Mouse (Mus musculus): ENCODE data around the gene Cdt1. TPM values are rescaled to one million over a fixed set of nuclear protein-coding genes. Genes with fewer than 3 reads are reported as not detected.
A peak's percentile ranks its signal among the peaks of the same experiment; 100 is the strongest.

The Cdt1 gene
- polyA plus RNA-seq, 1 experiment from 2014 or later: 38.9 TPM

DNA sequence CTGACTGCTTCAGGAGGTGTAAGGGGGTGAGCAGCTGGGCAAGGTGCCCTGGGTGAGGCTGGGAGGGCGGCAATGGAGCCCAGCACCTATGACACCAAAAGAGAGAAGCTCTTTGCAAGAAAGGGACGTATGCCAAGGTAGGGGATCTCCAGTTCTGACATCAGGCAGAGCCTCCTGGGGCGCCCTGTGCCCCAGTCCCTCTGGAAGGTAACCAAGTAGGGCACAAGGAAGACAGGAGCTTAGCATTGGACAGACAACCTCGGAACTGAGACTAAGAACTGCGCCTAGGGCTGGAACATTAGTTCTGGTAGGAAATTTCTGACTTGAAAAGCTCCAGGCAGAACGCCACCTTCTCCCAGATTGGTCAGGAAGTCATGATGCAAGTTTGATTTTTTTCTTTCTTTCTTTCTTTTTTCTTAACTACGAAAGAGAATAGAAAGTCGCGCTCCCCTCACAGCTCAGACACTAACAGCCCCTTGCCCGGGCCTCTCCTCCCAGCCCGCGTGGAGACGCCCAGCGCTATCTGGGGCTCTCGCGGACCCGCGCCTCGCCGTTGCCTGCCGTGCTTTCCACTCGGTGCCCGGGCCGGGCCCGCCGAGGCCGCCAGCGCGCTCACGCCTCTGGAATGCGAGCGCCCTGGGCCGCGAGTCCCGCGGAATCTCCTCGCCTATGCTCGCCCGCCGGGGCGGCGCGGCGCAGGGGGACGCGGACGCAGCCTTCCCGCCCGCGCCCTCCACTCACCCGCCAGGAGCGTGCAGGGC lies 17.4 kb upstream of the Cdt1 start:
- Histone ChIP-seq H3K36me3 (no peaks in the 10 kb centered on the region), H3K27me3 (replicated peaks) (no peaks in the 10 kb centered on the region), H3K9me3 (replicated peaks) (no peaks in the 10 kb centered on the region), H3K27ac (ENCODE audit: poor library complexity, severe bottlenecking) (peak overlapping the region; percentile 86), H3K4me1 (replicated peaks) (peaks cover 45% of the 10 kb centered on the region), H3K4me2 (peak overlapping the region; percentile 75), H3K9ac (peak overlapping the region; percentile 91), H3K4me3 (peak overlapping the region; percentile 70)
- 2% methylated on average over 51 of the region's 52 CpGs for WGBS
- peak; percentile 12 for ATAC-seq (ENCODE audit: insufficient number of reproducible peaks, low FRiP score)

GRCm38 (mm10) chr8:122550995-122551264 lies 16.9 kb upstream of the Cdt1 start:
- Histone ChIP-seq H3K9ac (peak overlapping the region; percentile 91), H3K4me2 (peak overlapping the region; percentile 75), H3K27me3 (replicated peaks) (no peaks in the 10 kb centered on the region), H3K36me3 (no peaks in the 10 kb centered on the region), H3K4me1 (replicated peaks) (peaks cover 41% of the 10 kb centered on the region), H3K9me3 (replicated peaks) (no peaks in the 10 kb centered on the region), H3K27ac (ENCODE audit: poor library complexity, severe bottlenecking) (peak overlapping the region; percentile 86), H3K4me3 (peak overlapping the region; percentile 70)
- no peak; the same call in 1 of the 2 replicates for ATAC-seq (ENCODE audit: insufficient number of reproducible peaks, low FRiP score)
- WGBS: under 1% methylated on average over 34 of the region's 43 CpGs

DNA sequence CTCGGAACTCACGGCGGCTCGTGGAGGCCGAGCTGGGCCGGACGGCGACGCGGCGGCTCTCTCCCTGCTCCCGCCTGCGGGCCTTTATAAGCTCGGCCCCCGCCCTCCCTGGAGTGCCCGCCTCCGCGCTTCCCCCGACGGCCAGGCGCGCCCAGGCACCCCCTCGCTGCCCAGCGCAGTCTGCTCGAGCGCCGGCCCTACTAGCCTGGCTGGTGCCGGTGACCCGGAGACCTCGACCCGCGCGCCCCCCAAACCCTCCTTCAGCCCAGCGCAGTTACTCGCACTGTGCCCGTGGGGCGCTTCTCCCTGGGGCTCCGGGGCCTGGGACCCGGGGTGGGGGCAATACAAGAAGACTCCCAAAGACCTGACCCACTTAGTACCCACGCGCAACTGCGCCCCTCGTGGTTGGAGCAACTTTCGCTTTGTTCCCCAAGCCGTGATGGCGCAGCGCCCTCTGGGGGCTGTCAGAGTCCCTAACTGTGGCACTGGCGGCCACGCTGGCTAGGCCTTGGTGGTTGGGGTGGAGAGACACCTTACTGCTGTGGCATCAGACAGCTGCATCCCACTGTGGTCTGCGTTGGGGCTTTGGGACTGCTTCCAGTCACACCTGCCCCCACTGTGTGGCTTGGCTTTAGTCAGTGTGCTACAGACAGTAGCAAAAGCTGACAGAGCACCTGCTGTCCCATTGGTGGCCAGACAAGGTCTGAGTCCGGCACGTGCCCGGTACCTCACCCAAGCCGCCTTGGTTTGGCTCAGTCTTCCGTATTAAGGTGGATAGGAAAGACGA lies 16.4 kb upstream of the Cdt1 start, which contains the start of gene Piezo1:
Gene Piezo1, minus strand, starts transcription at position 65 of the 787 bp plus-strand sequence.
- ATAC-seq (ENCODE audit: insufficient number of reproducible peaks, low FRiP score): peak; percentile 81
- H3K4me1 ChIP-seq (replicated peaks): peaks cover 40% of the 10 kb centered on the region
- H3K9ac ChIP-seq: peak within 1 kb of the TSS; percentile 91
- peak within 1 kb of the TSS; percentile 75 for H3K4me2 ChIP-seq
- H3K4me3 ChIP-seq: peak within 1 kb of the TSS; percentile 70
- H3K9me3 ChIP-seq (replicated peaks): no peaks in the 10 kb centered on the region
- H3K36me3 ChIP-seq: no peaks in the 10 kb centered on the region
- peak within 1 kb of the TSS; percentile 86 for H3K27ac ChIP-seq (ENCODE audit: poor library complexity, severe bottlenecking)
- H3K27me3 ChIP-seq (replicated peaks): no peaks in the 10 kb centered on the region
- WGBS: 11% methylated on average over 46 of the region's 56 CpGs

GRCm38 (mm10) chr8:122554786-122555185 lies 13.0 kb upstream of the Cdt1 start:
- no peaks in the 10 kb centered on the region for H3K9me3 ChIP-seq (replicated peaks)
- WGBS: 78% methylated on average over 6 of the region's 6 CpGs
- H3K27ac ChIP-seq (ENCODE audit: poor library complexity, severe bottlenecking): no peak overlapping the region
- H3K36me3 ChIP-seq: no peaks in the 10 kb centered on the region
- H3K9ac ChIP-seq: no peak overlapping the region
- H3K4me1 ChIP-seq (replicated peaks): peaks cover 36% of the 10 kb centered on the region
- H3K4me2 ChIP-seq: no peak overlapping the region
- no peak overlapping the region for H3K4me3 ChIP-seq
- no peak for ATAC-seq (ENCODE audit: insufficient number of reproducible peaks, low FRiP score)
- no peaks in the 10 kb centered on the region for H3K27me3 ChIP-seq (replicated peaks)

GRCm38 (mm10) chr8:122556030-122557009 lies 11.5 kb upstream of the Cdt1 start:
- 55% methylated on average over 12 of the region's 12 CpGs for WGBS
- peak; percentile 69 for ATAC-seq (ENCODE audit: insufficient number of reproducible peaks, low FRiP score)
- no peaks in the 10 kb centered on the region for H3K36me3 ChIP-seq
- no peaks in the 10 kb centered on the region for H3K9me3 ChIP-seq (replicated peaks)
- peaks cover 31% of the 10 kb centered on the region for H3K4me1 ChIP-seq (replicated peaks)
- no peak overlapping the region for H3K4me3 ChIP-seq
- 0 out of 2 replicates have a peak overlapping the region, but pooled peaks have one; percentile 20 for H3K4me2 ChIP-seq
- H3K9ac ChIP-seq: no peak overlapping the region
- H3K27ac ChIP-seq (ENCODE audit: poor library complexity, severe bottlenecking): peak overlapping the region; percentile 46
- no peaks in the 10 kb centered on the region for H3K27me3 ChIP-seq (replicated peaks)

- Histone ChIP-seq H3K27ac (ENCODE audit: poor library complexity, severe bottlenecking) (no peak overlapping the region), H3K9ac (no peak overlapping the region), H3K4me1 (replicated peaks) (peaks cover 31% of the 10 kb centered on the region), H3K4me2 (no peak overlapping the region), H3K27me3 (replicated peaks) (no peaks in the 10 kb centered on the region), H3K4me3 (no peak overlapping the region), H3K9me3 (replicated peaks) (no peaks in the 10 kb centered on the region), H3K36me3 (no peaks in the 10 kb centered on the region)
- WGBS: 34% methylated on average over 10 of the region's 10 CpGs
- no peak for ATAC-seq (ENCODE audit: insufficient number of reproducible peaks, low FRiP score)
Measured at GRCm38 (mm10) chr8:122557248-122558038, 10.4 kb upstream of the Cdt1 start.

GRCm38 (mm10) chr8:122558671-122559349 lies 9.0 kb upstream of the Cdt1 start:
- Histone ChIP-seq H3K9ac (no peak overlapping the region), H3K4me2 (peak overlapping the region; percentile 35; the same call in 1 of the 2 replicates), H3K9me3 (replicated peaks) (no peaks in the 10 kb centered on the region), H3K4me3 (no peak overlapping the region), H3K27me3 (replicated peaks) (no peaks in the 10 kb centered on the region), H3K4me1 (replicated peaks) (peaks cover 31% of the 10 kb centered on the region), H3K36me3 (no peaks in the 10 kb centered on the region), H3K27ac (ENCODE audit: poor library complexity, severe bottlenecking) (peak overlapping the region; percentile 63)
- peak; percentile 35; the same call in 1 of the 2 replicates for ATAC-seq (ENCODE audit: insufficient number of reproducible peaks, low FRiP score)
- 11% methylated on average over 12 of the region's 12 CpGs for WGBS

DNA sequence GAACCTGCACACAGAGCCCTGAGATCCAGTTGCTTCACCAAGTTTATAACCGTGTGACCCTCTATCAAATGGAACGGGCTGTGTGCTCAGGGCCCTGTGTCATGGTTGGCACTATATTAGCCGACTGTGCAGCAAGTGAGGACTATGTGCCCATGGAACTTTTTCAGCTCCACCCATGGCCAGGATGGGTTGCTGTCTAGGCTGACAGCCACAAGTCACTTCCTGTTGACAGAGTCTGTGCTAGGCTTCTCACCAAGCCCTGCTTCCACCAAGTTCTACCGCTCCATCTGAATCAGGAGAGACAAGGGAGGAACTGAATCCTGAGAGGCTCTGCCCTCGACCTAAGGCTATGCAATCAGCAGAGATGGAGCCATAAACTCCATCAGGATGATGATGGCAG lies 6.6 kb upstream of the Cdt1 start:
- Histone ChIP-seq H3K4me2 (no peak overlapping the region), H3K27ac (ENCODE audit: poor library complexity, severe bottlenecking) (no peak overlapping the region), H3K4me1 (replicated peaks) (peaks cover 29% of the 10 kb centered on the region), H3K27me3 (replicated peaks) (no peaks in the 10 kb centered on the region), H3K4me3 (no peak overlapping the region), H3K9ac (no peak overlapping the region), H3K36me3 (no peaks in the 10 kb centered on the region), H3K9me3 (replicated peaks) (no peaks in the 10 kb centered on the region)
- WGBS: 77% methylated on average over 5 of the region's 5 CpGs
- ATAC-seq (ENCODE audit: insufficient number of reproducible peaks, low FRiP score): no peak

- H3K4me1 ChIP-seq (replicated peaks): peaks cover 22% of the 10 kb centered on the region
- H3K9me3 ChIP-seq (replicated peaks): no peaks in the 10 kb centered on the region
- ATAC-seq (ENCODE audit: insufficient number of reproducible peaks, low FRiP score): no peak
- no peak overlapping the region for H3K27ac ChIP-seq (ENCODE audit: poor library complexity, severe bottlenecking)
- H3K4me3 ChIP-seq: no peak overlapping the region
- 76% methylated on average over 25 of the region's 25 CpGs for WGBS
- H3K36me3 ChIP-seq: peaks cover 5% of the 10 kb centered on the region
- no peak overlapping the region for H3K4me2 ChIP-seq
- H3K9ac ChIP-seq: no peak overlapping the region
- no peaks in the 10 kb centered on the region for H3K27me3 ChIP-seq (replicated peaks)
Measured at GRCm38 (mm10) chr8:122564363-122565352, 3.2 kb upstream of the Cdt1 start.

All from heart, embryonic 12.5 days (tissue).